Mouse (Mus musculus) MEL (cell line): ENCODE measurements around the gene Zfp26.

ENCODE experiments used
- CTCF ChIP-seq, 3 experiments: IDR thresholded peaks in 2 of 3; conservative IDR thresholded peaks in 1 of 3; 2 replicates each; pipeline ENCODE4 v1.5.1; 2011 to 2012; ENCODE audit warnings: low read length in 3 of 3, low read depth in 2 of 3, mild to moderate bottlenecking in 2 of 3, improper control_type of control experiment in 1 of 3, inconsistent platforms in 1 of 3, mixed read lengths in 1 of 3, moderate library complexity in 1 of 3; ENCODE audit not compliant: control insufficient read depth in 1 of 3, insufficient read depth in 1 of 3, poor library complexity in 1 of 3, severe bottlenecking in 1 of 3
- EP300 ChIP-seq, 2 experiments: IDR thresholded peaks; 2 replicates each; pipeline ENCODE4 v1.6.1; 2011; ENCODE audit warnings: improper control_type of control experiment in 2 of 2, low read length in 2 of 2, low read depth in 1 of 2, mild to moderate bottlenecking in 1 of 2
- NELFE ChIP-seq: IDR thresholded peaks from 2 replicates; pipeline ENCODE4 v1.6.1; 2011; ENCODE audit warnings: low read depth, low read length, improper control_type of control experiment
- NRF1 ChIP-seq: IDR thresholded peaks from 2 replicates; pipeline ENCODE4 v1.6.1; 2014; ENCODE audit warnings: low read depth, mild to moderate bottlenecking, inconsistent platforms, low read length, improper control_type of control experiment, moderate library complexity; ENCODE audit not compliant: poor library complexity, insufficient read depth, severe bottlenecking
- POLR2A ChIP-seq, 2 experiments: IDR thresholded peaks; 2 replicates each; pipeline ENCODE4 v1.6.1; 2011 to 2012; ENCODE audit warnings: low read length in 2 of 2, mild to moderate bottlenecking in 2 of 2, control low read depth in 1 of 2, improper control_type of control experiment in 1 of 2, low read depth in 1 of 2, moderate library complexity in 1 of 2; ENCODE audit not compliant: control insufficient read depth in 1 of 2, insufficient read depth in 1 of 2, poor library complexity in 1 of 2
- TBP ChIP-seq: IDR thresholded peaks from 2 replicates; pipeline ENCODE4 v1.8.0; 2011; ENCODE audit warnings: low read depth, low read length, improper control_type of control experiment
- ZNF384 ChIP-seq: IDR thresholded peaks from 2 replicates; pipeline ENCODE4 v1.6.1; 2012; ENCODE audit warnings: low read depth, mild to moderate bottlenecking, inconsistent platforms, low read length, improper control_type of control experiment

DNA sequence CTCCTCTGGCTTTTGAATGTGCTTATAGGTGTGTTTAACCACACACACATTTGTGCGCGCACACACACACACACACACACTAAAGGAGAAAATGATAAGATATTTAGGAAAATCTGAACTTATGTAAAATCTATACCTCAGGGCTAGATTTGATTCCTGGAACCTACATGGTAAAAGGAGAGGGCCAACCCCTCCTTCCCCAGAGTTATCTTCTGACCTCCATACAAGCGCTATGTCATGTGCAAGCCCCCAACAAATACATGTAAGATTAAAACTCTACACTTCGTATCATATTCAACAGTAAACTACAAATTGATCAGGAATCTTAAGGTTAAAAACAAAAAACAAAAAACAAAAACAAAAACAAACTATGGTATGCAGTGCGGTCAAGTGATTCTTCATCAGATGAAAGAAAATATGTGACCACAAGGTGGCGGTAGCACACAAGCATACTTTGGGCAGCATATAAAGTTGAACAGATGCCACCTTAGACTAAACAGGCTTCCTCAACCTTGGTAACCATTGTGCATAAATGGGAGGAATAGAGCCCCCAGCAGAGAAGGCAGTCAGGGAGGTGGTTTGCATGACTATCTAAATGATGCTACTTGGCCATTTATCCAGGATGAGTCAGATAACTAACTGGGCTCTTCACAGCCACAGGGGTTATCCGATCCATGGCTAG lies 6.9 kb upstream of the Zfp26 start:
- TF ChIP-seq EP300 (IDR thresholded peaks at IDR 0.05; ENCODE audit: low read depth in 1 of 2, low read length in 2 of 2) (no peak), CTCF (IDR thresholded peaks at IDR 0.05 in 2 of 3, conservative IDR thresholded peaks at IDR 0.05 in 1 of 3; ENCODE audit: control insufficient read depth in 1 of 3, insufficient read depth in 1 of 3, low read depth in 2 of 3, low read length in 3 of 3, poor library complexity in 1 of 3, severe bottlenecking in 1 of 3) (peak; percentile 78 to 100 (median 99)), ZNF384 (peak; percentile 35; the same call in 1 of the 2 replicates), NRF1 (no peak), POLR2A (IDR thresholded peaks at IDR 0.05; ENCODE audit: control insufficient read depth in 1 of 2, insufficient read depth in 1 of 2, low read depth in 1 of 2, low read length in 2 of 2, poor library complexity in 1 of 2) (no peak), TBP (no peak), NELFE (no peak)
